Mouse (Mus musculus): ENCODE data around the gene Pik3c2b.

GRCm38 (mm10) chr1:133045861-133046440, 484 bp downstream of the Pik3c2b start:
- no peak for TF ChIP-seq CTCF (IDR thresholded peaks at IDR 0.05; ENCODE audit: low read depth, low read length)
- no peak for TF ChIP-seq POLR2A (IDR thresholded peaks at IDR 0.05; ENCODE audit: borderline replicate concordance, low read depth, low read length)

Data from bone marrow macrophage, adult 2 months (primary cell).